Mouse (Mus musculus): ENCODE data around the gene Kcnj9. TPM values are rescaled to one million over a fixed set of nuclear protein-coding genes. Genes with fewer than 3 reads are reported as not detected.
A peak's percentile ranks its signal among the peaks of the same experiment; 100 is the strongest.

Kcnj9 gene
- total and polyA plus RNA-seq, 2 experiments, result 0.02 to 0.09 TPM

GRCm38 (mm10) chr1:172313613-172314411 lies 15.3 kb downstream of the Kcnj9 start:
- Histone ChIP-seq H3K27ac (replicated peaks; ENCODE audit: insufficient read depth, low read depth, low read length) (no peak overlapping the region), H3K27me3 (ENCODE audit: control insufficient read depth, insufficient read depth, low read length) (no peaks in the 10 kb centered on the region), H3K4me3 (ENCODE audit: insufficient read depth, low read depth, low read length) (no peak overlapping the region), H3K4me1 (ENCODE audit: control insufficient read depth, insufficient read depth, low read length) (peaks cover 13% of the 10 kb centered on the region), H3K9ac (ENCODE audit: low read depth, low read length) (no peak overlapping the region), H3K79me2 (ENCODE audit: control insufficient read depth, insufficient read depth, low read length) (peaks cover 7% of the 10 kb centered on the region; the same call in 1 of the 2 replicates), H3K36me3 (ENCODE audit: control insufficient read depth, insufficient read depth, low read length) (no peaks in the 10 kb centered on the region)
- 75% methylated on average over 10 of the region's 10 CpGs for WGBS
- DNase-seq (ENCODE audit: extremely low read depth, low read depth, low spot score), result no peak
- TF ChIP-seq POLR2A (IDR thresholded peaks at IDR 0.05; ENCODE audit: extremely low read depth, insufficient read depth, low read length) (no peak), CTCF (IDR thresholded peaks at IDR 0.05; ENCODE audit: low read depth, low read length) (no peak)

GRCm38 (mm10) chr1:172312768-172313561 lies 16.2 kb downstream of the Kcnj9 start:
- WGBS, result 13% methylated on average over 16 of the region's 16 CpGs

DNA sequence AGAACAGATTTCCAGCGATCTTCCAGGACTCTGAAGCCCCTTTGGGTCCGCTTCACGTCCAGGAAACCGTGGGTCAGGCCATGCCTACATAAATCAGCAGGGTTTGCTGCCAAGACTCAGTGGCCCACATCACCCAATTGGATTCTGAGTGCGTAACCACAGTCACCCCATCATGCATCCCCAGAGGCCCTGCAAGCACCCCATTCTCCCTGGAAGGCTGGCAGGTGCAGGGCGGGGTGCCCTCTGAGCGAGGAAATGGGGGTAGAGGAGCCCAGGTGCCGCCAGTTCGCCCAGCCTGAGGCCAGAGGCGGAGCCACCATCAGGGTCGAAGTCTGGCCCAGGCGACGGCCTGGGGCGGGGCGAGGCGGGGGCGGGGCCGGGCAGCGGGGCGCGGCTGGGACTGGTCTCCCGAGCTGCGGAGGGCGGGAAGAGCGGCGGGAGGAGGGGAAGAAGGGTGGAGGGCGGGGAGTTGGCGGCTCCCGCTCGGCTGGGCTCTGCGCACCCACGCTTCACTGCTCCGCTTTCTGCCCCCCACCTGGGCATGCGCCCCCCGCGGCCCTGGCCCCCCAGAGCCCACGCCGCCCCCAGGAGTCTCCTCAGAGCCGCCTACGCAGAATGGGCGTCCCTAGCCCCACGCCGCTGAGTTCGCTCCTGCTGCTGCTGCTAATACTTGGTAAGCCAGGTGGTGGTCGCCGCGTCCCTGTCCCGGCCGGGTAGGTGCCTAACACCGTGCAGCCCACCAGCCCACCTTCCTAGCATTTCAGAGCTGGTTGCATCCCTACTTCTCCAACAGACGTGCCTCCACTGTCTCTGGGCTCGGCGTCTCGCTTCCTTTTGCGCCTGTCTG lies 17.0 kb downstream of the Kcnj9 start:
- peak; percentile 70 for DNase-seq (ENCODE audit: extremely low read depth, low read depth, low spot score)
- peak; percentile 83 for TF ChIP-seq POLR2A (IDR thresholded peaks at IDR 0.05; ENCODE audit: extremely low read depth, insufficient read depth, low read length)
- no peak for TF ChIP-seq CTCF (IDR thresholded peaks at IDR 0.05; ENCODE audit: low read depth, low read length)
- H3K27me3 ChIP-seq (ENCODE audit: control insufficient read depth, insufficient read depth, low read length), result no peaks in the 10 kb centered on the region
- peak overlapping the region; percentile 82 for H3K9ac ChIP-seq (ENCODE audit: low read depth, low read length)
- under 1% methylated on average over 41 of the region's 55 CpGs for WGBS
- peaks cover 19% of the 10 kb centered on the region for H3K4me1 ChIP-seq (ENCODE audit: control insufficient read depth, insufficient read depth, low read length)
- H3K27ac ChIP-seq (replicated peaks; ENCODE audit: insufficient read depth, low read depth, low read length), result peak overlapping the region; percentile 91
- H3K79me2 ChIP-seq (ENCODE audit: control insufficient read depth, insufficient read depth, low read length), result peaks cover 7% of the 10 kb centered on the region; the same call in 1 of the 2 replicates
- H3K36me3 ChIP-seq (ENCODE audit: control insufficient read depth, insufficient read depth, low read length), result no peaks in the 10 kb centered on the region
- peak overlapping the region; percentile 65 for H3K4me3 ChIP-seq (ENCODE audit: insufficient read depth, low read depth, low read length)

More at GRCm38 (mm10) chr1:172312768-172313561, 16.2 kb downstream of the Kcnj9 start:
- Histone ChIP-seq H3K27ac (replicated peaks; ENCODE audit: insufficient read depth, low read depth, low read length) (no peak overlapping the region), H3K9ac (ENCODE audit: low read depth, low read length) (peak overlapping the region; percentile 73), H3K27me3 (ENCODE audit: control insufficient read depth, insufficient read depth, low read length) (no peaks in the 10 kb centered on the region), H3K36me3 (ENCODE audit: control insufficient read depth, insufficient read depth, low read length) (no peaks in the 10 kb centered on the region), H3K4me1 (ENCODE audit: control insufficient read depth, insufficient read depth, low read length) (peaks cover 16% of the 10 kb centered on the region), H3K79me2 (ENCODE audit: control insufficient read depth, insufficient read depth, low read length) (peaks cover 7% of the 10 kb centered on the region; the same call in 1 of the 2 replicates), H3K4me3 (ENCODE audit: insufficient read depth, low read depth, low read length) (peak overlapping the region; percentile 64)
- DNase-seq (ENCODE audit: extremely low read depth, low read depth, low spot score), result no peak
- TF ChIP-seq CTCF (IDR thresholded peaks at IDR 0.05; ENCODE audit: low read depth, low read length) (no peak), POLR2A (IDR thresholded peaks at IDR 0.05; ENCODE audit: extremely low read depth, insufficient read depth, low read length) (no peak)

- under 1% methylated on average over 23 of the region's 23 CpGs for WGBS
- TF ChIP-seq POLR2A (IDR thresholded peaks at IDR 0.05; ENCODE audit: extremely low read depth, insufficient read depth, low read length), result 0 out of 2 replicates have a peak, but pooled peaks have one; percentile 5
- 0 out of 2 replicates have a peak, but pooled peaks have one; percentile 7 for TF ChIP-seq CTCF (IDR thresholded peaks at IDR 0.05; ENCODE audit: low read depth, low read length)
- peak overlapping the region; percentile 91 for H3K27ac ChIP-seq (replicated peaks; ENCODE audit: insufficient read depth, low read depth, low read length)
- H3K4me3 ChIP-seq (ENCODE audit: insufficient read depth, low read depth, low read length), result peak overlapping the region; percentile 65
- H3K36me3 ChIP-seq (ENCODE audit: control insufficient read depth, insufficient read depth, low read length), result no peaks in the 10 kb centered on the region
- peaks cover 19% of the 10 kb centered on the region for H3K4me1 ChIP-seq (ENCODE audit: control insufficient read depth, insufficient read depth, low read length)
- peak overlapping the region; percentile 82 for H3K9ac ChIP-seq (ENCODE audit: low read depth, low read length)
- peak; percentile 91 for DNase-seq (ENCODE audit: extremely low read depth, low read depth, low spot score)
- H3K27me3 ChIP-seq (ENCODE audit: control insufficient read depth, insufficient read depth, low read length), result no peaks in the 10 kb centered on the region
- H3K79me2 ChIP-seq (ENCODE audit: control insufficient read depth, insufficient read depth, low read length), result peaks cover 7% of the 10 kb centered on the region; the same call in 1 of the 2 replicates
Observed at GRCm38 (mm10) chr1:172311248-172311906, 17.7 kb downstream of the Kcnj9 start.

Measured in liver, adult 2 months (tissue).